Mouse (Mus musculus) T-cell, adult 2 months (primary cell): ENCODE measurements around the gene Prkn.

Experiments used
- DNase-seq: peaks from one replicate; pipeline ENCODE4 v3.0.0; 2022; ENCODE audit warnings: low spot score

The Prkn gene

DNA sequence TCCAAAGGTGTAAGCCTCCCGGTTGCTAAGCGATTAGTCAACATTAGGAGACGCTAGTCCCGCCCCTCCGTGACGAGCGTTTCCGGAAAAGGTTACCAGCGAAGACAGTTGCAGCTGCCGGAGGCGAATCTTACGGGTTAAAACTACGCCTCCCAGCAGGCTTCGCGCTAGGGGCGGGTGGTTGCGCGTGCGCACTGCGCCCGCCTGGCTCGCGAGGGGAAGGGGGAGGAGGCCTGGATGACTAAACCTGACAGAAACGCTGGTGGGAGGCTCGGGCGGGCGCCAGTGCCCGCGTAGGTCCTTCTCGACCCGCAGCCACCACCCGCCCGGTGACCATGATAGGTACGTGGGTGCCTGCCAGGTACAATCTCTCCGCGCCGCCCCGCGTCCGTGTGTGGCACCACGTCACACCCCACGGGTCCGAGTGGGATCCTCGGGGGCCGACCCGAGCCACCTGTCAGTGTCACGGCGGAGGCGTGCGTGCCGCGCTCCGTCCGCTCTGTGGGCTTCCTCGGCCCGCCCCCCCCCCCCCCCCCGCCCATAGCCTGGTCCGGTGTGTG lies at the start of gene Prkn, which contains the start of gene Pacrg:
TSS of gene Prkn (plus strand) at position 237 of the 560 bp plus-strand sequence.
TSS of gene Pacrg (minus strand) at position 164 of the 560 bp plus-strand sequence.
- DNase-seq = peak; percentile 98

DNA sequence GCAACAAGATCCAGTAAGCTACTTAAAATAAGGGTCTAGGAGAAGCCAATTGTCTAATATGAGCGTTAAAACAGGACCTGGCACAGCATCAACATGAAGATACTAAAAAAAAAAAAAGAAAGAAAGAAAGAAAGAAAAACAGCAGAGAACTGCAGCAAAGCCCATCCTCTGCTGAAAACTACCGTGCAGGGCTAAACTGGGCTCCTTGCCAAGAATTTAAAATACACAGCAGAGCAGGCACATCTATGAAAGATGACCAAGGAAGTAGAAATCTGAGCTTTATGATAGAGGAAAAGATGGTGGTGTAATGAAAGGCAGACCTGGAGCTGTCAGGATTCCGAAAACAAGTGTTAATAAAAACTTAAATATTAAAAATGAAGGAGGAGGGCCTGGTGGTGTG lies 48.5 kb upstream of the Prkn start:
- no peak for DNase-seq

DNA sequence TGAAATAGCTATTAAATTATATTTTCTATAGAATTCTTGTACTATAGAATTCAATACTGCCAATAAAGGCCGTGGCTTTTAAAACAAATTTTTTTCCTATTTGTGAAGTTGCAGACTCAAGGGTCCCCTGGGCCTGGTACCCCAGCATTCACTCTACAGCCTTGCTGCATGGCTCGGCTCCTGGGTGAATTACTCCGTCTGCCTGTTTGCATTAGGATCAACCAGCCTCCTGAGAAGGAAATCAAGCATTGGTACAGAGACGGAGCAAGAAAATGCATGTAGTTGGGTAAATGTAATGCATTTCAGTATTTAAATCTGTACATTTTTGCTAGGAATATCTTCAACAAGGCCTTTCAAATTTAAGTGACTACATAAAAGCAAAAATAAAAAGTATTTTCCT lies 33.5 kb upstream of the Prkn start:
- no peak for DNase-seq

DNA sequence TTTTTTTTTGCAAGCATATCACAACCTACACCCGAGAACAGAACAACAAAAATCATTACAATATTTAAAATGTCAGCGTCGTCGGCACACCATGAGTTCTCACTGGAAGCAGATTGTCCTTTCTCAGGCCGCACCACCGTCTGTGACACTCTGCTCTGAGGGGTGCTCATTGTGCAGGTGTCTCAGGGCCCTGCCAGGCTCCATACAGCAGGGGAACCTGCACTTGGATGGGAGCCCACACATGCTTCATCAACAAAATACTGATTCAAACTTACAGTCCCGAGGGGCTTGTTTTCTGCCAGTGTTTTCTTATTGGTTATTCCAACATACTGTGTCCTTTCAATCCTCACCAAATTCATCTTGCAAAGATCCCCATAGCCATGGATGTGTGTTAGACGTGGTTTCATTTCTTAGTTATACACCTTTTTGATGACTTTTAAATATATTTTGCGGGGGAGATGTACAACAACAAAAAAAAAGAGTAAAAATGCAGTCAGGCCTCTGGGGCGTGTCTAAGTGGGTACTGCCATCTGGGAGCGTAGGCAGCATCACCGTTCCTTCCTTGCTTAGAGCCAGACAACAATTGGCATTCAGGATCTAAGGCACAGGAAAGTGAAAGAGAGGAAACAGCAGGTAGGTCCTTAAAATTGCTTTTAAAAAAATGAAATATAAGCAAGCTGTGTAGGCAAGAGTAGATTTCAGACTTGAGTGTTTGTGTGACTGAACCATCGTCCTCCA lies 32.8 kb upstream of the Prkn start:
- no peak for DNase-seq

DNA sequence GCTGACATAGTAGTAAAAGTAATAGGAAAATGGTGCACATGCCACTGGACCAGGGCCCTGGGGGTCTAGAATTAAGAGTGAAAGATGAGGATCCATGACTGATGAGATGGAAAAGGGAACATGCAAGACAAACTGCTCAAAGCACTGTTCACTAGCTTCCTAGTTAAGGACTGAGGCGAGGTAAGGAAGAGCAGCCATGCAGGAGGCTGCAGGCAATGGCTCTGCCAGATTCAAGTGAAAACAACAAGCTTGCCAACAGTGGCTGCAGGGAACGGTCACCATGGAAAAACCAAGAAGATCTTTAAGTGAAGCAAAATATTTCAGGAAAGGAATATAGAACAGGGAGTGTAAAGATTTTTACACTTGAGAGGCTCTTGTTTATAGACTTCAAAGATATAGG lies 31.6 kb upstream of the Prkn start:
- no peak for DNase-seq

DNA sequence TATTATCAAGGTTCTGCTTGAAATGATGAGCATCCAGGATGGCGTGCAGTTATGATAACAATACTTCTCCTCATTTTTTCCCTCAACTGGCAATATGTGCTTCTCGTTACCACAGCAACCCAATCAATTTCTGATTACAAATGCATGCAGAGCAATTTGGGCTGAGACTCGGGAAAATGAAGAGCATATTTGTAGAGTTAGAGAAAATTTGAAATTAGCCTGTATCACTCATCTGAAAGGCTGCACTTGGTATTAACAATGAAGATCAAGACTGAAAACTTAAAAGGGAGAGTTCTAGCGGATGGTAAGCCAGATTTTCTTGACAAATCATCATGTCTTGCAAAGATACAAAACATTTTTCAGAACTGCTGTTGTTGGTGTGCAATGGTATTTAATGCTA lies 21.2 kb upstream of the Prkn start:
- DNase-seq = no peak

DNA sequence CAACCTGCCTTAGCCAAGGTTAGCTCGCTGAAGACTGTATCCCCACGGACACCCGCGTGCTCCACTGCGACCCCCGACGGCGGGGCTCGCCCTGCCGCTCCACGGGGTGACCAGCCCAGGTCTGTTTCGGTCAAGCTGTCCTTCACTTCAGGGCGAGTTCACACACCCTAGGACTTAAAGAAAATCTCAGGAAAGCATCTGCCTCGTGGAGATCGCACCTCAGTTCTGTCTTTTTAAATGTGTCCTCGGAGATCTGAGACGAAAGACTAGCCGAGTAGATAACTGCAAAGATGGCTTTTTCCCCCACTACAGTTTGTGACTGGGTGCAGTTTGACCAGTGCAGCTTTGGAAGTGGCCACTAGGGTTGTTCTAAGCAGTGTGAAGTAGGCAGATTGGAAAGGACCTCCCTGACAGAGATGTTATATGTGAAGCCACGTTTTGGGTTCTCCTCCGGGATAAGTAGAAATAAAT lies 582 bp downstream of the Prkn start:
- peak; percentile 24 for DNase-seq

DNA sequence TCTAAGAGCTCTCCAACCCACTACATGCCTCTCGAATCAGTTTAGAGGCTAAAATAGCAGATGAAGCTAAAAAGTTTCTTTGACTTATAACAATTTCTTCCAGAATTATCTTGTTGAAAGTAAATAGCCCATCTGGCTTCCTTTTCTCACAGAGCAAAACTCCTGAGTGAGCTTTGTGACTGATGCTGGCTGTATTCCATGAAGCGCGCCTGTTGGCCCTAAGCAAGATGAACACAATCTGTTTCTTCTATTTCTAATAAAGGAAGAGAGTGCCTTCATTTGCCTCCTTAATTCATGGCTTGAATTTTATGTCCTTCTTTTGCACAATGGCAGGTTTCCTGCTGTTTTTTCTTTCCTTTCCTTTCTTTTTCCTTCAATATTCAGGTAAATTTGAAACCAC lies 14.0 kb downstream of the Prkn start:
- no peak for DNase-seq

DNA sequence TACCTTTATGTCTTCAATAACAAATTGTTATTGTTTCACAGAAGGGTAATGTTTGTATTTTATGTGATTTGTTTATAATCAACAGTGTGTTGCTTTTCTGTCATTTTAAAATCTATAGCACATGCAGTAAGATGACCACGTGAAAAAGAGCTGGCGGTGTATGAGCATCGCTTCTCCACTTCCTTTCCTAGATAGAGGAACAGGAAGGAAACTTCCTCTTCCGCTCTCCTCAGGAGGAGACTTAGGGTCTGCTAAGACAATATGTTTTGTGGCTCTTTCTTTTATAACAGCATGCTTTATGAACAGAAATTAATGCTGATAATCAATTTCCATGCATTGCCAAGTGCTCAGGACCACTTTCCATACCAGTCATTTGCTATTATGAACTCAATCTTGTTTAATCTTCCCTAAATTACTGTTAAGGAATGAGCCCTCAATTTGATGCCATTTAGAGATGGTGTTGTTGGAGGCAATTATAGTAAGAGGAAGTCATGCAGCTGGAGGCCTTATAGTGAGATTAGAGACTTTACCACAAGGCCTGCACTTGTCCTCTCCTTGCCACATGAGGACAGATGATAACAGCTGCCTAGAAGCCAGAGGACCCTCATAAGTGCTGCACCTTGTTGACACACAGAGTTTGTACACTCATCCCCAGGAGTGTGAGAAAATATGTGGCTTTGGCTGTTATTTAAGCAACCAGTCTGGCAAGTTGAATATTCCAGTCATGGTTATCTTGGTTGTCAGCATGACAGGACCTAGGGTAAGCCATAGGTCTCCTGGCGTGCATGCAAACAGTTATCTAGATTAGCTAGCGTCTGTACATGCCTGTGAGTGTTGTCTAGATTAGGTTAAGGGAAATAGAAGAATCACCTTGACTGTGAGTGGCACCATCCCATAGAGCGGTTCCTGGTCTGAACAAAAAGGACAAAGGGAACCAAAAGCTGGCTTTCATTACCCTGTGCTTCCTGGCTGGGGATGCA lies 34.3 kb downstream of the Prkn start:
- DNase-seq = no peak

DNA sequence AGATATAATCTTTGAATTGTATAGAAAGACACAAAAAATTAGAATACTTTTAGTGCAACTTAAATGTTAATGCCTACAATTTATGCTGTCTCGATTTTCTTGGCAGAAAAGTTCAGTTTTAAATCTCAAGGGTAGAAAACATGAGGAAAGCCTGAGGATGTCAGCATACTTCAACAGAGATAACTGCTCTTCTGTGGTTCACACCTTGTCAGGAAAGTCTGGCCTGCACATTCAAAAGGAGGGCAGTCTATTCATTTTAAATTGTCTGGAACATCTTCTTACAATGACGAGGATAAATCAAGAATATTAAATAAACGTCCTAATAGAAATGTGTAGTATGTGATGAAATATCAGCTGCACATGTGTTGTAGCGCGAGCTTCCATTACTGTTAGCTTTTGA lies 38.8 kb downstream of the Prkn start:
- no peak for DNase-seq

DNA sequence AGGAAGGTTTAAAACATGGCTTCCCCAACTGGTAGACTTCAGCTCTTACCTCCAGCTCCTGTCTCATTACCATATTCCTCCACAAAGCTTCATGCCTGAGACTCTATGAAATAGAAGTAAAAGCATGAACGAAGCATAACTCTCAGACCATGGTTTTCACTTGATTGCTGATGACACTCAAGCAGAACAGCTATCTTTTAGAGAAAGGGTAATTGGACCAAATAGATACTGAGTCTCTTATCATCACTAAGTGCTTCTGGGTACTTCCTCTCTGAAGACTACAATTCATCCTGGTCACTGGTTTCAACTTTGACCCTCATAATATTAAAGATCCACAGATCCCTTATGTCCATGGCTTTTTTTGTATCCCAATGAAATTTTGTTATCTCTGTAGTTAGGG lies 42.1 kb downstream of the Prkn start:
- no peak for DNase-seq

DNA sequence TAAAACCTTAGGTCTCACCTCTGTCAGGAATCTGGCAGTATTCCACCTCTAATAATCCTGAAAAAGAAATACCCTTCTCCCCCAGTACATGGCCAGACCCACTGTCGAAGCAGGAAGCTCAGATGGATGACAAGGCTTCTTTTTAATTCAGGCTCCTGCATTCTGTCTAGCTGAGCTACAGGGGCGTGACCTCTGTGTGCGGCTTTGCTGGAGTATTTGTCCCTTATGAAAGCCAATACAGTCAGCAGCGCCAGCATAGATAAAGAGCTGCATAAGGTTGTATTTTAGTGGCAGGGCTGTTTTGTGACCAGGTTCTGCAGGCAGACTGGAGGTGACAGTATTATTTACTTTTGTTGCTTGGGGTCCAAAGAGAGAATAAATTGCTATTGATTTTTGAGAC lies 47.7 kb downstream of the Prkn start:
- DNase-seq = no peak

DNA sequence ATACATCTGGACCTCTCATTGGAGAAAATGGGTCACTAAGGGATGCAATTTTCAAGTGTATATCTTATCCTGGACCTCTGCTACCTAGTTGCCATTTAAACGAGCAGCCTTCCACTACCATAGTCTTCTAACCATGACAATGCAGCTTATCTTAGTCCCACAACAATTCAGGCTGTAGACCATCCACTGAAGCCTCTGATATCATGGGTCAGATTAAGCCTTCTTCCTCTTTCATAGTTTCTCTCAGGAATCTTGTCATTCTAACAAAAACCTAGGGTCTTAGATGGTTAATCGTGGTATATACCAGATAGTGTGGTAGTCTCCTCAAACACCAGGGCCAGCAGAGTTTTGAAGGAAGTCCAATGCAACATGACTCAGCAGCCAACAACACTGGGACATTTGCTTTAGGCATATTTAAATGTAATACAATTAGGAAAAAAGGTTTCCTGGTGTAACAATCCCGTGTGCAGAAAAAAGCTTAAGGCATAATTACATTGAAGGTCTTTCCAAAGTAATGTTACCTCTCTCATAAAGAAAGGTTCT lies 61.6 kb downstream of the Prkn start:
- DNase-seq = no peak

DNA sequence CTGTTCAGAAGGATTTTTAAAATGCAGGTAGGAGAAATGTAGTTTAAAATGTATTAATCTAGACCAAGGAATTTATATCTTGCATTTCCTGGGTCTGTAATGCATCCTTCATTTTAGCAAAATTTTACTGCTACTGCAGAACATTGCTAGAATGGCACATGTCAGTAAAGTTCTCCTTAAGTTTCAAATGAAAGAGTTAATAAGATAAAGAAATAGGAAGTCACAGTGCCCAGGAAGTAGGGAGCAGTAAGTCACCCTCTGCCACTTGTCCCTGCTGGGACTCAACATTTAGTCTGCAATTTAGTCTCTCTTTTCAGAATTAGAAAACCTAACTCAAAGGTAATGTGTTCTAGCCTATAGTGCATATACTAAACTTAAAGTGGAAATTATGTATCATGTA lies 96.5 kb downstream of the Prkn start:
- DNase-seq = no peak

DNA sequence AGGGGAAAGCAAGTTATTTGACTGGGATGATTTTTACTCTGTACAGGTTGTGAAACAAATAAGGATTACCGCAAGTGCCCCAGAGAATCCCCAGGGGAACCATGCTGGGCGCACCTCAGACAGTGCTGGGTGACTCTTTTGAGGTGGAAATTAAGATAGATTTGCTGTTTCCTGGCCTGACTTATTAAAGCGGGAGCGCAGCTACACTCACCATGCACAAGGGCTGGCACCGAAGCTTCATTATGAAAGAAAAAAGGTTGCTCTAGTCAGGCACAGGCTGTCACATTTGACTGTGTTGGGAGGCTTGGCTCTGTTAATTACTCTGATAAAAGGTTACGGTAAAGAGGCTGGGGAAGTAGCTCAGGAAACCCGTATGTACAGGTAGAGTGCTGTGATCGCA lies 97.7 kb downstream of the Prkn start:
- DNase-seq = no peak

DNA sequence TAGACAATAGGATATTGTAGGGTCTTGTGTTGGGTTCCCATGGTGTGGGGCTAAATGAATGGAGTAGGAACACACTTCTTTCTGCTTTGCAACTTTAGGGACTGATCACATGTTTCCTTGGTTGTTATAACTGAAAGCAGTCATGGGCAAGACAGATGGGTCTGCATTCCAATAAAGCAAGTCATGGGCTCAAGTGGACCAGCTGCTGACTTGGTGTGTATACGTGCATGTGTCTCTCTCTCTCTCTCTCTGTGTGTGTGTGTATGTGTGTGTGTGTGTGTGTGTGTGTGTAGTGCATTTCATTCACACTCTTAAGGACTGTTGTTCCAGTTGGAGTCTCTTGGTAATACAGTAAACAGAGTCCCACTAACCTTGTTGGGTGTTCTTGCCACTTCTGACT lies 98.6 kb downstream of the Prkn start:
- no peak for DNase-seq

DNA sequence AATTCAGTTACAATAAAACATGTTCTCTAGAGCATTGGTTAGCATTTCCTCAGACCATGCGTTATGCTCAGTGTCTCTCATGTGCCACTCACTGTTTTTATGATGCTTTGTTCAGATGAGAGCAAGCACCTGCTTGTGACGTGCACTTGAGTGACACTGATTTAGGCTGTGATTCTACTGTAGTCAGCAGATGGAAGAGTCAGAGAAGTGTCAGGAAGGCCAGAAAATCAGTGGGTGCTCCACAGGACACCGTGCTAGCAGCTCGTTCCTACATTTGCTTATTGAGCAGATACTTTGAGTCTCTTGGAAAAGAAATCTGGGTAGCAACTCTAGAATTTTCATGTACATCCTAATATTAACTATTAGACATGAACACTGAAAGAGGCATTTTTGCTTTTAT lies 106.4 kb downstream of the Prkn start:
- DNase-seq = no peak

DNA sequence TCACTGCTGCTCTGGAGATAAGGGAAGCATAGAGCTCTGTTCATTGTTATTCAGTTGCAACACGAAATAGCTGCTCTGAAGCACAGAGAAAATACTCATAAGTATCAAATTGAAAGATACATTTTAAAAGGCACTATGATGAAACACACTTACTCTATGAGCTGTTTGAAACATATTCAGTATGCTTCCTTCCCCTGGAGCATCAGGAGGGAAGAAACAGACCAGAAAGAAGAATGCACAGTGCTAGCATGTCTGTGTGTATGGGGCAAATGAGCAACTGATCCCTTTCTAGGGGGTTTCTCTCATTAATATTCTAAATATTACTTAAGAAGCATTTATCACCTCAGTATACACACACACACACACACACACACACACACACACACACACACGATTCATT lies 107.4 kb downstream of the Prkn start:
- DNase-seq = no peak

DNA sequence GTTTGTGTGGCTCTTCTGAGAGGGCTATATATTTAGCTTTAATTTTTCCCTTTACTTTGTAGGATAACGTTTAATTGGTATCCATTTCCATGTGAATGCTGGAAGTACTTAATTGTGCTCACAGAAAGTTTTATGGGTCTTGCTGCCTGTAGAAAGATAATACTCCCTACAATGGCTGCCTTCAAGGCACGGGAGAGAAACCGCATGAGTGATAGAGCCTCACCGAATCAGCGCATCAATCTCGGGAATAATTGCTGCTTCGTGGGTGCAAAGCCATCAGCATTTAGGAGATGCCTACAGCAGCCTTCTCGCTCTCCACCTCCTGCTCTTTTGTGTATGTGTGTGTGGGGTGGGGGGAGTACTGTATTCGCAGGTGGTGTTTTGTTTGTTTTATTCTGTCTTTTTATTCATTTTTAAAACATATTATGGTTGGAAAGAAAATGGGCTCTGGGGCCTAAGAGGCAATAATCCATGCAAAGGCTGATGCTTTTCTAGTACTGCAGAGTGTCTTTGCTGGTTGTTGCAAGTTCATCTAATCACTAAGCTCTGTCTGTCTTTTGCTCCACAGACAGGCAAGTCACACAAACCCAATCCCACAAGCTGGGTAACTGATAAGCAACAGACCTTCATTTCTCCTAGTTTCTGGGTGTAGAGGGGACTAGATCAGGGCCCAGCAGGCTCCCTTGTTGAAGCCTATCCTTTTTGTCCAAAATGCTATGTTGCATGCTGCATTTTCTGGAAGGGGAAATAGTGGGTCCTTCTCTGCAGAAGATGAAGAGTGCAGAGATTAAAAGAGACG lies 119.1 kb downstream of the Prkn start:
- no peak for DNase-seq

DNA sequence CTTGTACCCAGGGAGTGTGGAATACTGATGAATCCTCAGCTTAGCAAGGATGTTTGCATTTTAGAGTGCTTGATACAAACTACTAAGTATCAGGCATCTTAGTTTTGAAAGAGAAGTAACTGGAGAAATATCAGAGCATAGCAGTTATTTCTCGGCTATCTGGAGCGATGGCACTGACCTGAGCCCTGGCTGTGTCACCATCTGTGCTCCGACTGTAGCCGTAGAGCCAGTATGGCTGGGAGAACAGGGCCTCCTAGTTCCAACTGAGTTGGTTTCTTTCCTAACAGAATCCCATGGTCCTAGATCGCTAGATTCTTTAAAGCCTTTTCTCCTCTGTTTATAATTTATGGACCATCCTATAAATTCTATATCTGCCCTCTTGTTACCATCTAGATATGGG lies 122.0 kb downstream of the Prkn start:
- no peak for DNase-seq

DNA sequence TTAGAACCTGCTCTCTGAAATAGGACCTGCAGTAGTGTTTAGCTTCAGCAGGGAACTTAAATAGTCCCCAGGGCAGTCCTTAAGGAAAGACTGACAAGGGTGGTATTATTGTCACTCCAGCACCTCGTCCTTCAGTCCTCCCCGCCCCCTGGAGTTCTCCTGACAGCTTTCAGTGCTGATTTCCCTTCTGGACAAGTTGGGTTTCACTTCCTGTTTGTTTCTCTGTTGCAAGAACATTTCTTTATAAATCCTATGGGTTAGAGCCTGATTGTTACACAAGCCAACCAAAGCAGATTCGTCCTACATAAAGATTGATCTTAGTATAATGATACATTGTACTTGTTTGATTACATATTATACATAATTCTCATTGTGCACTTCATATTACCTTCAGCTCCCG lies 142.0 kb downstream of the Prkn start:
- DNase-seq = no peak

DNA sequence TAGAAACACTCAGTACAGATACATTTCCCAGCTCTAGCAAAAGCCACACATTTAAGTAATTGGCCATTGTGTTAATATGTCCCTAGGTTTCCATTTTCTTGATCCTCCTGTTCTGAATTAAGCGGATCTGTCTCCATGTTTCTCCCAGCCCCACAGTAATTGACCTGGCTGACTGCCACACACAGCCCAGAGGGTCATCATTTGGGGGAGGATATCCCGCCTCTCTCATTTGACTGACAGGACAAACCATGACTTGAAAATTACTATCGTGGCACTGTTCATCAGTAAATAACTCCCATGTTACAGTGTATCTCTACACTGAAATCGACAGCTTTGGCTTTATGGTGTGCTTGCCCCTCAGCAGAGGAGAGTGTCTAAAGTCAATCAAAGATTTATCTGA lies 146.9 kb downstream of the Prkn start:
- DNase-seq = no peak
